Comparison of ENCODE assay signal across 15 mouse cellular contexts in the genomic region with DNA sequence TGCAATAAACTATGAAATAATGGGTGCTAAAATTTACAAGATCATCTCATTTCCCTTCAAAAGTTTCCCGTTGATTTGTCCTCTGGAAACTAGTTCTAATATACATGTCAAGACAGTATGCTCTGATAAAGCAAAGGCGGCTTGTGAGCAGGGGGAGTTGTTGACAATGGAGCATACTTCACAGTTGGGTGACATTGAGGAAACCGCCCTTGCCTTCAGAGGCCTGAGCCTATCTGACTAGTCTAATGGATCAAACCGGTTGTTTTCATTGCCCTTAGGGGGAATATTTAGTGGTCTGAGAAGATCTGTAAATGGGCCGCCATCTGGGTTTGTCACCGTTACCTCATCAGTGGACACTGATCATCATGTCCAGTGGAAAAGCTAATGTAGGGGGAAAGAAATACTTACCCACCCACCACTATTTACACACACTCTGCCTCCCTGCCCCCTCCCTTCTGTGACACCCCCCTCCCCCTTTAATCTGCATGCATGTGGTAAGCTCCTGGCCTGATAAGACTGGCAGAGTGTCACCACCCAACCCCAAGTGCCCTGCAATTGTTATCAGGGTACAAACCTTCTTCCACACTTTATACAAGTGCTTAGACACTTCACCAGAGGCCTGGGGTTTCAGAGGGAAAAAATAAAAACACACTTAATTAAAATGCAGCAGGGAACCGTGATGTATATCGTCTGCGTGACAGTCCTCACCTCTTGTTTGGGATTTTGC.
"Had no signal": no experiment of that assay in that cellular context is flagged by ENCODE, and none has a peak within 500 bp of the region (broad histone marks: within the 10 kb centered on the region; RNA-seq: fewer than 3 reads in every experiment).

No protein-coding gene starts in this region.

- H3K27me3 ChIP-seq: neural tube, embryonic 15.5 days; stomach, embryonic 15.5 days had no signal

- H3K9me3 ChIP-seq: limb, embryonic 10.5 days; midbrain, embryonic 10.5 days; neural tube, embryonic 15.5 days; stomach, embryonic 15.5 days had no signal

- H3K4me2 ChIP-seq: neural tube, embryonic 15.5 days; stomach, embryonic 15.5 days had no signal

- DNase-seq: kidney, postnatal 10 days; lung, adult 2 months; lung, postnatal 36 days; midbrain, embryonic 14.5 days; right cerebral cortex, postnatal 4 days; spleen, adult 18-20 months; thymus, postnatal 36 days had no signal

- H3K27ac ChIP-seq: left cerebral cortex, adult 2 months; limb, embryonic 10.5 days; midbrain, embryonic 10.5 days; neural tube, embryonic 15.5 days; stomach, embryonic 15.5 days had no signal

- H3K9ac ChIP-seq: neural tube, embryonic 15.5 days; stomach, embryonic 15.5 days had no signal

- H3K4me1 ChIP-seq: limb, embryonic 10.5 days; midbrain, embryonic 10.5 days; neural tube, embryonic 15.5 days; stomach, embryonic 15.5 days had no signal

- H3K4me3 ChIP-seq: left cerebral cortex, adult 2 months; limb, embryonic 10.5 days; midbrain, embryonic 10.5 days; myocyte; neural tube, embryonic 15.5 days; stomach, embryonic 15.5 days had no signal

- ATAC-seq: intestine, embryonic 16.5 days; lung, postnatal 0 days had no signal

- H3K36me3 ChIP-seq: limb, embryonic 10.5 days; midbrain, embryonic 10.5 days; neural tube, embryonic 15.5 days; stomach, embryonic 15.5 days had no signal
